In genomic region chr3:95645313-95646235, GRCm38 (mm10) we compare ENCODE assay signal across 10 mouse cellular contexts. TPM values are rescaled to one million over a fixed set of nuclear protein-coding genes. Genes with fewer than 3 reads are reported as not detected.
DNase-seq lines count a peak whose midpoint lies in the region; ATAC-seq lines count a peak whose summit lies in the region.
"Had no signal": no experiment of that assay in that cellular context is flagged by ENCODE, and none has a peak within 500 bp of the region (broad histone marks: within the 10 kb centered on the region; RNA-seq: fewer than 3 reads in every experiment).

No protein-coding gene starts in this region.

- no peak overlapping the region for H3K4me3 ChIP-seq in hindbrain, embryonic 12.5 days
- H3K4me3 ChIP-seq: hindbrain, embryonic 15.5 days had no signal

- no peak overlapping the region for H3K4me2 ChIP-seq in hindbrain, embryonic 12.5 days (replicated peaks)
- H3K4me2 ChIP-seq: hindbrain, embryonic 15.5 days had no signal

- intact Hi-C loops in left cerebral cortex, postnatal 36 days (cut with DNase I) = no loop called here

- H3K4me1 ChIP-seq in hindbrain, embryonic 12.5 days = no peaks in the 10 kb centered on the region
- H3K4me1 ChIP-seq: hindbrain, embryonic 15.5 days had no signal

- H3K27ac ChIP-seq in hindbrain, embryonic 12.5 days = no peak overlapping the region
- H3K27ac ChIP-seq: hindbrain, embryonic 15.5 days had no signal

- 67% methylated on average over 10 of the region's 10 CpGs for WGBS in hindbrain, embryonic 12.5 days

- H3K9me3 ChIP-seq in hindbrain, embryonic 12.5 days (replicated peaks) = no peaks in the 10 kb centered on the region
- H3K9me3 ChIP-seq: hindbrain, embryonic 15.5 days had no signal

- peak; percentile 99 for ATAC-seq in granulocyte monocyte progenitor cell, adult 5-6 weeks (replicated peaks; ENCODE audit: poor library complexity, severe bottlenecking)
- peak; percentile 98 for ATAC-seq in megakaryocyte, adult 5-6 weeks (ENCODE audit: poor library complexity, severe bottlenecking)
- no peak for ATAC-seq in hindbrain, embryonic 12.5 days (ENCODE audit: low FRiP score)

- 0 out of 2 replicates have a peak, but pooled peaks cover 3% of the 10 kb centered on the region for H3K36me3 ChIP-seq in hindbrain, embryonic 12.5 days
- H3K36me3 ChIP-seq: hindbrain, embryonic 15.5 days had no signal

- DNase-seq in spleen, adult 18-20 months = peak; percentile 73 to 75
- no peak for DNase-seq in spleen, adult 12 weeks (ENCODE audit: low spot score)
- DNase-seq in thymus, postnatal 4 days = peak; percentile 67
- no peak for DNase-seq in cerebellum, adult 8-10 months
- no peak for DNase-seq in left cerebral cortex, postnatal 36 days (ENCODE audit: low spot score in 2 of 2)
- DNase-seq: cerebellum, adult 11 months had no signal

- no peak overlapping the region for H3K9ac ChIP-seq in hindbrain, embryonic 12.5 days
- H3K9ac ChIP-seq: hindbrain, embryonic 15.5 days had no signal

- H3K27me3 ChIP-seq in hindbrain, embryonic 12.5 days = no peaks in the 10 kb centered on the region
- H3K27me3 ChIP-seq: hindbrain, embryonic 15.5 days had no signal

RNA-seq across cellular contexts. Expression of gene Mcl1, which starts 13.0 kb away (rescaled TPM):
- total RNA-seq in granulocyte monocyte progenitor cell, adult 5-6 weeks (2014; fragmentation: Nextera tagmentation) = 88.5 and 94.4 TPM in 2 replicates
- total RNA-seq in granulocyte monocyte progenitor cell, adult 5-6 weeks (2017) = 123 and 124 TPM in 2 replicates
- total RNA-seq in megakaryocyte, adult 5-6 weeks (2015) = 440 and 463 TPM in 2 replicates
- 327 and 343 TPM in 2 replicates for total RNA-seq in megakaryocyte, adult 5-6 weeks (2017)
- polyA plus RNA-seq in hindbrain, embryonic 12.5 days (2016; fragmentation: Nextera tagmentation; extraction: Ambion mirVana) = 86.4 TPM in 2 replicates
- 10 to 100 TPM; 49.9 to 56.5 TPM for total RNA-seq in left cerebral cortex, postnatal 36 days (2021)

RNA-seq across cellular contexts. Expression of gene Ensa, which starts 20.8 kb away (rescaled TPM):
- 44.2 and 44.3 TPM in 2 replicates for total RNA-seq in granulocyte monocyte progenitor cell, adult 5-6 weeks (2014; fragmentation: Nextera tagmentation)
- total RNA-seq in granulocyte monocyte progenitor cell, adult 5-6 weeks (2017) = 47.7 and 63.0 TPM in 2 replicates
- 54.7 and 64.2 TPM in 2 replicates for total RNA-seq in megakaryocyte, adult 5-6 weeks (2015)
- 94.3 and 94.8 TPM in 2 replicates for total RNA-seq in megakaryocyte, adult 5-6 weeks (2017)
- polyA plus RNA-seq in hindbrain, embryonic 12.5 days (2016; fragmentation: Nextera tagmentation; extraction: Ambion mirVana) = 91.3 and 97.5 TPM in 2 replicates
- total RNA-seq in left cerebral cortex, postnatal 36 days (2021) = 100 to 1,000 TPM; 361 to 394 TPM

RNA-seq across cellular contexts. Expression of gene Adamtsl4, which starts 42.1 kb away (rescaled TPM):
- 0.23 and 1.4 TPM in 2 replicates for total RNA-seq in granulocyte monocyte progenitor cell, adult 5-6 weeks (2014; fragmentation: Nextera tagmentation)
- 0.17 TPM in 1 of 2 replicates, not detected in the other for total RNA-seq in granulocyte monocyte progenitor cell, adult 5-6 weeks (2017)
- 0.85 and 1.3 TPM in 2 replicates for total RNA-seq in megakaryocyte, adult 5-6 weeks (2015)
- total RNA-seq in megakaryocyte, adult 5-6 weeks (2017) = 0.59 and 0.77 TPM in 2 replicates
- 0.65 and 1.2 TPM in 2 replicates for polyA plus RNA-seq in hindbrain, embryonic 12.5 days (2016; fragmentation: Nextera tagmentation; extraction: Ambion mirVana)
- total RNA-seq in left cerebral cortex, postnatal 36 days (2021) = 1 to 10 TPM; 4.2 to 4.9 TPM

RNA-seq across cellular contexts. Expression of gene Golph3l, which starts 56.8 kb away (rescaled TPM):
- 32.6 and 41.0 TPM in 2 replicates for total RNA-seq in granulocyte monocyte progenitor cell, adult 5-6 weeks (2014; fragmentation: Nextera tagmentation)
- 48.4 and 54.8 TPM in 2 replicates for total RNA-seq in granulocyte monocyte progenitor cell, adult 5-6 weeks (2017)
- 53.2 and 56.8 TPM in 2 replicates for total RNA-seq in megakaryocyte, adult 5-6 weeks (2015)
- total RNA-seq in megakaryocyte, adult 5-6 weeks (2017) = 55.5 and 56.5 TPM in 2 replicates
- polyA plus RNA-seq in hindbrain, embryonic 12.5 days (2016; fragmentation: Nextera tagmentation; extraction: Ambion mirVana) = 33.7 and 34.7 TPM in 2 replicates
- 10 to 100 TPM; 20.6 to 20.8 TPM for total RNA-seq in left cerebral cortex, postnatal 36 days (2021)

Comparison
In these comparisons a context has a peak if more than half of its experiments do, and no peak if none do; other contexts are left out.
1. DNase-seq: peak in spleen, adult 18-20 months (2 of 2) and thymus, postnatal 4 days (single experiment); none in spleen, adult 12 weeks (single experiment), cerebellum, adult 8-10 months (single experiment) and left cerebral cortex, postnatal 36 days (0 of 2).